Mouse (Mus musculus): Measurements from ENCODE around the gene Anapc15-ps. TPM values are rescaled to one million over a fixed set of nuclear protein-coding genes. Genes with fewer than 3 reads are reported as not detected.

Gene Anapc15-ps
- polyA plus RNA-seq, 1 experiment from 2014 or later, result not detected

DNA sequence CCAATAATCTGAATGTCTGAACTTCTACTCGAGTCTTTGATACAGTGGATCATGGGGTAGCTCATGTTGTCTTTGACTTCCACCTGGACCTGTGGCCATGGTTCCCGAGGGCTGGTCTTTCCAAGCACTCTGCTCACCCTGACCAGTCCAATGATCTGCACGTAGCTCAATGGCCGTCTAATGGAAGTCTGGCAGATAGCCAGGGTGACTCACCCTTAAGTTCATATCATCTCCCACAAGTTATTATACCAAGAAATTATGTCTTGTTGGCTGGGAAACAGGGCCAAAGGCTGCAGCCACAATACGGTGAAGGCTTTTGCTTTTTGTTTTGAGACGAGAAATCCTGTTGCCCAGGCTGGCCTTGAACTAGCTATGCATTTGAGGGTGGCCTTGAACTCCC lies 45.9 kb downstream of the Anapc15-ps start:
- Histone ChIP-seq H3K4me2 (replicated peaks; ENCODE audit: low read depth, low read length) (no peak overlapping the region), H3K4me3 (ENCODE audit: low read depth, low read length) (no peak overlapping the region), H3K27ac (ENCODE audit: low read length) (no peak overlapping the region), H3K9me3 (ENCODE audit: control insufficient read depth, low read depth, low read length) (no peaks in the 10 kb centered on the region), H3K27me3 (ENCODE audit: control insufficient read depth, insufficient read depth, low read length) (no peaks in the 10 kb centered on the region), H3K4me1 (ENCODE audit: control insufficient read depth, insufficient read depth, low read length) (peaks cover 4% of the 10 kb centered on the region; the same call in 1 of the 2 replicates), H3K36me3 (ENCODE audit: control insufficient read depth, insufficient read depth, low read length) (no peaks in the 10 kb centered on the region), H3K9ac (replicated peaks; ENCODE audit: low read depth, low read length) (no peak overlapping the region)
- ATAC-seq (ENCODE audit: insufficient number of reproducible peaks, insufficient read depth, low FRiP score, low read depth), result no peak
- WGBS, result 71% methylated on average over 6 of the region's 6 CpGs

DNA sequence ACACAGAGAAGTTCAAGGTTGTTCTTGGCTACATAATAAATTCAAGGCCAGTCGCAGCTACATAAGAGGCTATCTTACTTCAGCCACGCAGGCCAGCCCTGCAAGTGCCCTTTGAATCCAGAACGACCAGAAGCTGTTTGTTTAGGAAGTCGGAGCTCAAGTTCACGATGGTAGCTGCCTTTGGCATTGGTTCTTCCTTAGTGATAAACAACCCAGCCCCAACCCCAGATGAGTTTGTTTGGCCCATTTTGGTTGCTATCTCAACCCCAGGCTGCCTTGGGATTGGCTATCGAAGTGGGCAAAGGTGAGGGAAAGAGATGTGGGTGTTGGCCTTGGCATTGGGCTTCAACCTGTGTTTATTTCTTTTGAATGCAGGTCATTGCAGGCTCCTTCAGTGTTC lies 48.0 kb downstream of the Anapc15-ps start:
- H3K9ac ChIP-seq (replicated peaks; ENCODE audit: low read depth, low read length), result no peak overlapping the region
- H3K4me1 ChIP-seq (ENCODE audit: control insufficient read depth, insufficient read depth, low read length), result peaks cover 4% of the 10 kb centered on the region; the same call in 1 of the 2 replicates
- no peak overlapping the region for H3K4me3 ChIP-seq (ENCODE audit: low read depth, low read length)
- H3K27ac ChIP-seq (ENCODE audit: low read length), result no peak overlapping the region
- no peak for ATAC-seq (ENCODE audit: insufficient number of reproducible peaks, insufficient read depth, low FRiP score, low read depth)
- no peaks in the 10 kb centered on the region for H3K27me3 ChIP-seq (ENCODE audit: control insufficient read depth, insufficient read depth, low read length)
- no peak overlapping the region for H3K4me2 ChIP-seq (replicated peaks; ENCODE audit: low read depth, low read length)
- 66% methylated on average over 6 of the region's 6 CpGs for WGBS
- no peaks in the 10 kb centered on the region for H3K36me3 ChIP-seq (ENCODE audit: control insufficient read depth, insufficient read depth, low read length)
- no peaks in the 10 kb centered on the region for H3K9me3 ChIP-seq (ENCODE audit: control insufficient read depth, low read depth, low read length)

DNA sequence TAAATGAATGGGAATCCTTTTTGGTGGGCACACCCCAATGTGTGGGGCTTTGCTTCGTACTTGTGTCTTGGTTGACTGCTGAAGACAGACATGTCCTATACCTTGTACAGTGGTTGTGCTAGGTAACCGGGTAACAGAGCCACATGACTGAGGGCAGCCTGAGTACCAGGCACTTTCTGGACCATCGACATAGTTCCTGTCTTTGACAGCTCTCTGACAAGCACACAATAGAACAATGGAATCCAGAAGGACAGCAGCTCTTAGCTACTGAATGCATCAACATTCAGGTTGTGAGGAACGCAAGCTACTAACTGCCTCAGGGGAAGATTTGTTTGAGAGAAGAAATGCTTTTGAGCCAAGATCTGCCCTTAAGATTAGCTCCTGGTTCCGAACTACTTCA lies 49.2 kb downstream of the Anapc15-ps start:
- no peak overlapping the region for H3K4me3 ChIP-seq (ENCODE audit: low read depth, low read length)
- 54% methylated on average over 5 of the region's 5 CpGs for WGBS
- H3K27ac ChIP-seq (ENCODE audit: low read length), result no peak overlapping the region
- H3K9ac ChIP-seq (replicated peaks; ENCODE audit: low read depth, low read length), result no peak overlapping the region
- H3K27me3 ChIP-seq (ENCODE audit: control insufficient read depth, insufficient read depth, low read length), result no peaks in the 10 kb centered on the region
- no peak overlapping the region for H3K4me2 ChIP-seq (replicated peaks; ENCODE audit: low read depth, low read length)
- H3K9me3 ChIP-seq (ENCODE audit: control insufficient read depth, low read depth, low read length), result no peaks in the 10 kb centered on the region
- H3K36me3 ChIP-seq (ENCODE audit: control insufficient read depth, insufficient read depth, low read length), result no peaks in the 10 kb centered on the region
- no peak for ATAC-seq (ENCODE audit: insufficient number of reproducible peaks, insufficient read depth, low FRiP score, low read depth)
- H3K4me1 ChIP-seq (ENCODE audit: control insufficient read depth, insufficient read depth, low read length), result peaks cover 4% of the 10 kb centered on the region; the same call in 1 of the 2 replicates

DNA sequence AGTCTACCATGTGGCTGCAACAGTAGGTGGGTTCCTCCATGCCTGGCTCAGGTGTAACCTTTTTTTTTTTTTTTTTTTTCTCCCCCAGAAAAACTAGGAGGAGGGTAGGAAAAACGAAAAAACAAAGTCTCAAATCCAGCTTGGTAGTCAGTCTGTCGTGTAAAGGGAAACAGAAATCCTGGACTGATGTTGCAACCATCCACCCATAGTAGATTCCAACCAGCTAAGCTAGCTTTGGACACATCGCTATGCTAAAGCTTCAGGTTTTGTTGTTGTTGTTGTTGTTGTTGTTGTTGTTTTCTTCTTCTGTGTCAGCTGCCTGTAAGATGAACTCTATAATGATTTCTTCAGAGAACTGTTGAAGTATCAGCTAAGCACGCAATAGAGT lies 49.7 kb downstream of the Anapc15-ps start:
- H3K4me1 ChIP-seq (ENCODE audit: control insufficient read depth, insufficient read depth, low read length), result peaks cover 4% of the 10 kb centered on the region; the same call in 1 of the 2 replicates
- no peak for ATAC-seq (ENCODE audit: insufficient number of reproducible peaks, insufficient read depth, low FRiP score, low read depth)
- H3K4me2 ChIP-seq (replicated peaks; ENCODE audit: low read depth, low read length), result no peak overlapping the region
- WGBS, result 71% methylated on average over 4 of the region's 4 CpGs
- no peaks in the 10 kb centered on the region for H3K9me3 ChIP-seq (ENCODE audit: control insufficient read depth, low read depth, low read length)
- H3K36me3 ChIP-seq (ENCODE audit: control insufficient read depth, insufficient read depth, low read length), result no peaks in the 10 kb centered on the region
- H3K27ac ChIP-seq (ENCODE audit: low read length), result no peak overlapping the region
- no peaks in the 10 kb centered on the region for H3K27me3 ChIP-seq (ENCODE audit: control insufficient read depth, insufficient read depth, low read length)
- no peak overlapping the region for H3K4me3 ChIP-seq (ENCODE audit: low read depth, low read length)
- no peak overlapping the region for H3K9ac ChIP-seq (replicated peaks; ENCODE audit: low read depth, low read length)

Other genes with a start within 250 kb of the Anapc15-ps start
- 338 and 366 TPM in 2 replicates for gene Mrpl42, start 171.5 kb downstream of the Anapc15-ps start, polyA plus RNA-seq (2014; fragmentation: Nextera tagmentation; extraction: Ambion mirVana)
- gene Ube2n, start 158.3 kb downstream of the Anapc15-ps start, polyA plus RNA-seq (2014; fragmentation: Nextera tagmentation; extraction: Ambion mirVana), result 315 and 333 TPM in 2 replicates
- 70.6 and 73.3 TPM in 2 replicates for gene Nudt4, start 109.3 kb downstream of the Anapc15-ps start, polyA plus RNA-seq (2014; fragmentation: Nextera tagmentation; extraction: Ambion mirVana)
- gene Gm33543, start 169.5 kb upstream of the Anapc15-ps start, polyA plus RNA-seq (2014; fragmentation: Nextera tagmentation; extraction: Ambion mirVana), result not detected in 2 replicates